Mouse (Mus musculus) embryonic fibroblast, embryonic 13.5 days (primary cell): ENCODE results near the gene Gm9195. TPM values are rescaled to one million over a fixed set of nuclear protein-coding genes. Genes with fewer than 3 reads are reported as not detected.
A peak's percentile ranks its signal among the peaks of the same experiment; 100 is the strongest.

ENCODE experiments used
- H3K27ac ChIP-seq: 2 replicates; pipeline ENCODE4 v1.5.1; 2012; ENCODE audit warnings: low read length, control low read depth, inconsistent platforms; ENCODE audit not compliant: insufficient read depth
- H3K4me1 ChIP-seq: 2 replicates; pipeline ENCODE4 v1.6.1; 2011; ENCODE audit warnings: low read length; ENCODE audit not compliant: control insufficient read depth, insufficient read depth
- H3K4me3 ChIP-seq: 2 replicates; pipeline ENCODE4 v1.5.1; 2011; ENCODE audit warnings: mild to moderate bottlenecking, control low read depth, low read length; ENCODE audit not compliant: insufficient read depth
- CTCF ChIP-seq: IDR thresholded peaks from 2 replicates; pipeline ENCODE4 v1.5.1; 2011; ENCODE audit warnings: mild to moderate bottlenecking, control low read depth, low read length, moderate library complexity, borderline replicate concordance; ENCODE audit not compliant: insufficient read depth
- POLR2A ChIP-seq: IDR thresholded peaks from 2 replicates; pipeline ENCODE4 v1.6.1; 2011; ENCODE audit warnings: low read depth, mild to moderate bottlenecking, control low read depth, low read length, moderate library complexity
- polyA plus RNA-seq: library from polyadenylated mRNA; stranded (reverse); fragments of >200 nt; gene quantifications from 2 replicates; pipeline ENCODE4 v1.2.4, GENCODE M21; 2011; ENCODE audit warnings: low read depth; ENCODE audit not compliant: missing spikeins, insufficient read length

Gm9195 gene
- polyA plus RNA-seq: not detected in 2 replicates

GRCm38 (mm10) chr14:72491738-72492137 is at the start of gene Gm9195:
Gene Gm9195, minus strand, starts transcription at chr14:72491838.
- no peaks in the 10 kb centered on the region for H3K4me1 ChIP-seq

DNA sequence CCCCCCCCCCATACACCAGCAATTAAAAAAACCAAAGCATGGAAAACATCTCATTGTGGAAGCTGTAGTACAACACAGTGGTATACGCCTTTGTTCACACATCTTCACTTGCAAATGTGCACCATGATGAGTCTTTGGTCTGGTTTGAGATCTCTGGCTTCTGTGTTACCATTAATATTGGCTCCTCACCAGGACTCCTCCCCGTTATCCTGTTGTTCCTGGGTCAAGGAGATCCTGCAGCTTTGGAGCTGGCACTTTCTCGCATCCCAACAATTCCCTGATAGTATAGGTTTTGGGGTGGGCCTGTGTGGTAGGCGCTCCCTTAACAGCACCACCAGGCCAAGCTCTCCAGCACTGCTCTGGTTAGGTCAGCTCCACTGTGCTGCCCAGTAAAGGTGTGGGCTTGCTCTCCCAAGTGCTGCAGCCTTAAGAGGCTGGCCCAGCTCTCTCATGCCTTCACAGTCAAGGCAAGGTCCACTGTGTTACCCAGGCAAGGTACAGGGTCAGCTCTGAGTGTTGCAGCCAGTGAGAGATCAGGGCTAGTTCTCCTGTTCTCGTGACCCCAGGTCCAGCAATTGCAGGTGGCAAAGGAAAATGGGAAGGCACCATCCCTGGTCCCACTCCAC is 44.9 kb upstream of the Gm9195 start:
- TF ChIP-seq POLR2A (no peak), CTCF (no peak)
- Histone ChIP-seq H3K4me1 (no peaks in the 10 kb centered on the region), H3K4me3 (no peak overlapping the region), H3K27ac (no peak overlapping the region)

More at GRCm38 (mm10) chr14:72491738-72492137, at the start of gene Gm9195:
- no peak within 1 kb of the TSS for H3K4me3 ChIP-seq
- no peak for TF ChIP-seq CTCF
- TF ChIP-seq POLR2A: no peak
- no peak within 1 kb of the TSS for H3K27ac ChIP-seq

DNA sequence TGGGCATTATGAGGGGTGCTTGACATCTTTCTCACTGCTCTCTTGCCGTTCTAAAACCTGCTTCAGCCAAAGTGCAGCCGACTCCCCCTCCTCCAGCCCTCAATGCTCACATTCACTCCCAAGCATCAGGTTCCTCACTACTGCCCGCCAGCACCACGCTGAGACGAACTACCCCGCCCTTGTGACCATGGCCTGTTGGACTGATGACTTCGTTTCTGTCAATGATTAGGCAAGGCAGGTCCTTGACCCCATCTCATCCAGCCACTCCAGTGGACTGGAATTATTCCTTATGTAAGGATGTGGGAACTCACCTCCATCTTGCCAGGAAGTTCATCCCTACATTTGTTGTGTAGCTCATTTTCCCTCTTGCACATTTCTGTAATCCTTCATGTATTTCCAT is 42.2 kb upstream of the Gm9195 start:
- Histone ChIP-seq H3K4me1 (no peaks in the 10 kb centered on the region), H3K4me3 (no peak overlapping the region), H3K27ac (no peak overlapping the region)
- 0 out of 2 replicates have a peak, but pooled peaks have one; percentile 4 for TF ChIP-seq POLR2A
- no peak for TF ChIP-seq CTCF

GRCm38 (mm10) chr14:72532028-72532917 is 40.6 kb upstream of the Gm9195 start:
- Histone ChIP-seq H3K27ac (no peak overlapping the region), H3K4me1 (no peaks in the 10 kb centered on the region), H3K4me3 (peak overlapping the region; percentile 19)
- TF ChIP-seq CTCF: no peak
- TF ChIP-seq POLR2A: no peak

GRCm38 (mm10) chr14:72527126-72527525 is 35.5 kb upstream of the Gm9195 start:
- H3K27ac ChIP-seq: no peak overlapping the region
- no peaks in the 10 kb centered on the region for H3K4me1 ChIP-seq
- no peak overlapping the region for H3K4me3 ChIP-seq
- TF ChIP-seq CTCF (no peak), POLR2A (no peak)

GRCm38 (mm10) chr14:72519561-72519960 is 27.9 kb upstream of the Gm9195 start:
- Histone ChIP-seq H3K4me1 (no peaks in the 10 kb centered on the region), H3K4me3 (no peak overlapping the region), H3K27ac (no peak overlapping the region)
- no peak for TF ChIP-seq CTCF
- no peak for TF ChIP-seq POLR2A

DNA sequence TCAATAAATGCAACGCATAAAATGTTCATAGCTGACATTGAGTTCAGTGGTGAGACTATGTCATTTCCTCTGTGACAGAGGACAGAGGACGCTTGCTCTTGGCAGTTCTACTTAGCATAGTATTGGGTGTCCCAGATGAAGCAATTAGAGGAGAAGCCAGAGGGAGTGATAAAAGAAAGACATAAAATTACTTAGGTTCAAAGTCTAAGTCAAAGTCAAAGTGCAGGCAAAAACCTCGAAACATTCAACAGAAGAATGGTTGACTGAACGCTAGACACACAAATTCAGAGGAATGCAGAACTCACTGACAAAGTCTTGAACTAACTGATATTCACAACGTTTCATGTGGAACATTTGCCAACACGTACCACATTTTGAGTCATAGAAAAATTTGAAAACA is 27.1 kb upstream of the Gm9195 start:
- H3K27ac ChIP-seq: no peak overlapping the region
- no peaks in the 10 kb centered on the region for H3K4me1 ChIP-seq
- no peak for TF ChIP-seq POLR2A
- no peak for TF ChIP-seq CTCF
- H3K4me3 ChIP-seq: no peak overlapping the region

- Histone ChIP-seq H3K27ac (no peak overlapping the region), H3K4me1 (no peaks in the 10 kb centered on the region), H3K4me3 (no peak overlapping the region)
- peak; percentile 77; the same call in 1 of the 2 replicates for TF ChIP-seq CTCF
- TF ChIP-seq POLR2A: no peak
These were observed 24.7 kb upstream of the Gm9195 start for GRCm38 (mm10) chr14:72516376-72516775.

DNA sequence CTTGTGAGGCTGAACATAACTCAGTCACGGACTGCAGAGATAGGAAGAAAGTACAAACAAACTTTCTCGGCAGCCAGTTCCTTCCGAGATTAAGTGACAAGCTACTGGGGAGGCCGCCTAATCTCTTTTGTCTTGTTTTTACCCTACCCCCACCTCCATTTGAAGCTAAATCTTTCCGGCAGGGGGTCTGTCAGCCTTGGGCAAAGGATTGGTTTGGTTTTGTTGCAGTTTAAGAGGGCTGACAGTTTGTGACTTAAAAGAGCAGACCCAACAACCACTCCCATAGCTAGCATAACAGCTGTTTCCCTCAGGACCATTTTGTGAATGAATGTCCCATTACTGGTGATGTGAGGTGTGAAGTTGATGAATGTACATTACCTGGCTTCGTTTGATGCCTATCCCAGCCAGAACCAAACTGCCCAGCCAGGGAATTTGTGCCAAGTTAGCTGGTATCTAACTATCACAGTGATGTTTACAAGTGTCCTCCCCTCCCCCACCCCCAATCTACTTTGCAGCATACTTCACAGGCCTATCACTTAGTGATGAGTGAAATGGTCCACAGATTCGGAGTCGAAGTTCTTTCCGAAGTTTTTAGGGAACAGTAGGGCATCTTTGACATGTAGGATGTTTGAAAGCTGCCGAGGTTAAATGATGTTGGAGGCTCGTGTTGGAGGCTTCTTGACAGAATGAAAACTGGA is 15.2 kb upstream of the Gm9195 start:
- no peak overlapping the region for H3K4me3 ChIP-seq
- TF ChIP-seq POLR2A: no peak
- no peak for TF ChIP-seq CTCF

More for the DNA sequence above, 15.2 kb upstream of the Gm9195 start:
- Histone ChIP-seq H3K27ac (no peak overlapping the region), H3K4me1 (no peaks in the 10 kb centered on the region)
